Mouse (Mus musculus): ENCODE data around the gene Gm9736.

GRCm38 (mm10) chr10:77753448-77753847 is 2.3 kb upstream of the Gm9736 start:
- TF ChIP-seq CTCF (IDR thresholded peaks at IDR 0.05; ENCODE audit: borderline replicate concordance, insufficient read depth, low read depth, low read length) (no peak), POLR2A (IDR thresholded peaks at IDR 0.05; ENCODE audit: borderline replicate concordance, insufficient read depth, low read length) (no peak)

Data from cerebellum, adult 2 months (tissue).